Mouse (Mus musculus): ENCODE measurements around the gene Klra5.
"Not testable (repeated sequence)": the region's sequence is repeated elsewhere in the genome, so short reads cannot be mapped to it uniquely, and the experiment has no call there.

Gene Klra5

GRCm38 (mm10) chr6:129917476-129917946 lies at the start of gene Klra5:
Klra5 (minus strand) TSS chr6:129917650.
- DNase-seq (ENCODE audit: low spot score in 2 of 2), result not testable (repeated sequence)

DNA sequence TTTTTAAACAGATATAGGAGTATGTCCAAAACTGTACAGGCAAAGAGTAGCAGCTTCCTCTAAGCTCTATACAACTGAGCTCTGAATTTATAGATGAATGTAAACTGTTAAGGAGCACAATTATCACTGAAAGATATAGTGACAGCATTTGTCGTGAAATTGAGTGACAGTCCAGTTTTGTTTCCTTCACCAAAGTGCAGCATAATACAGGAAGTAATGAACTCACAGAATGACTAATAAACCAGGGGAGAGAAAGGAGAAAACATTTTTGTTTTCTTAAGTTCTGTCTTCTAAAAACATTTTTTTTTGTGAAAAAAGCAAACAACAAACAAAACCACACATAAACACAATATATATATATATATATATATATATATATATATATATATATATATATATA lies 454 bp downstream of the Klra5 start:
- DNase-seq (ENCODE audit: low spot score in 2 of 2), result no peak

GRCm38 (mm10) chr6:129882525-129882924 lies 34.9 kb downstream of the Klra5 start:
- DNase-seq (ENCODE audit: low spot score in 2 of 2), result no peak

DNA sequence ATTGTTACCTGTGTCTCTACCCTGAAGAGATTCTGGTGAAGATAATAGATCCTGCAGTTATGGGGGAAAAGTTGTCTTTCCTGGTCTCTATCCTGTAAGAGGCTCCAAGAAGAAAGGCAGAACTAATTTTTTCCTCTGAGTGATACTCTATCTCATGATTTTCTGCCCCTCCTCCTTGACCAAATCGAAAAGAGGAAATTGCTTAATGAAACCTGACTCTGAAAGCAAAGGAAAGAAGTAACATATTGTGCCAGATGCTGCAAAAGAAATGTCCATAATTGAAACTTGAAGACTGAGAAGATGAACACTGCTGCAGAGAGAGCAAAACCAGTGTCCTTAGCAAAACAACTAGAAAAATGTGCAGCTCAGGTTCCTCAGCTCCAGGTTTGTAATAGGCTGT lies 40.9 kb downstream of the Klra5 start, which contains the start of gene Klra17:
Klra17 (minus strand) TSS at position 124 of the 400 bp plus-strand sequence.
- no peak for DNase-seq (ENCODE audit: low spot score in 2 of 2)

- not testable (repeated sequence) for DNase-seq (ENCODE audit: low spot score in 2 of 2)
Observed at GRCm38 (mm10) chr6:129862349-129862748, 55.1 kb downstream of the Klra5 start, which contains the start of gene Gm17631. Gm17631 (plus strand) TSS chr6:129862649.

All from spleen, postnatal 10 days (tissue).